Mouse (Mus musculus): ENCODE measurements around the gene Pim1. TPM values are rescaled to one million over a fixed set of nuclear protein-coding genes. Genes with fewer than 3 reads are reported as not detected.

Gene Pim1
- polyA plus RNA-seq, 1 experiment: 76.6 TPM

DNA sequence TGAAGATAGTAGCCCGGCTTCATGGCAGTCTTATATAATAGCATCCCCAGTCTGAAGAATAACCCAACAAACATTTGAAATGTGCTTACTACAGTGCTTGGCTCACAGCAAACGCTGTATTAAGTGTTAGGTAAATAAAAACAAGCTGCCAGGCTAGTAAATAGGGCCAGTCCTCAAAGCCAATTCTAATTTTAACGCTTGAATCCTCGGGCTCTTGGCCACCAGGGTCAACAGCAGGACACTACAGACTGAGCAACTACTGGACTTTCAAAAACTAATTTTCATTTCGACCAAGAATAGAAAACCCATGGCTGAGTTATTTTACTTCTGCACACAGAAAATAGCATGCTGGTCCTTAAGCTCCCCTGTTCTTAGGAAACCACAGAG lies 30.4 kb upstream of the Pim1 start:
- peaks cover 30% of the 10 kb centered on the region for H3K4me1 ChIP-seq (ENCODE audit: control insufficient read depth)
- no peak for TF ChIP-seq TAL1 (IDR thresholded peaks at IDR 0.05; ENCODE audit: low read length)
- no peak for TF ChIP-seq GATA1 (IDR thresholded peaks at IDR 0.05; ENCODE audit: low read length)
- no peak overlapping the region for H3K4me3 ChIP-seq (replicated peaks)
- peaks cover 8% of the 10 kb centered on the region; the same call in 1 of the 2 replicates for H3K9me3 ChIP-seq (ENCODE audit: control insufficient read depth, low read length)
- peaks cover 96% of the 10 kb centered on the region for H3K27me3 ChIP-seq (ENCODE audit: control insufficient read depth)
- H3K36me3 ChIP-seq (ENCODE audit: control insufficient read depth): no peaks in the 10 kb centered on the region

DNA sequence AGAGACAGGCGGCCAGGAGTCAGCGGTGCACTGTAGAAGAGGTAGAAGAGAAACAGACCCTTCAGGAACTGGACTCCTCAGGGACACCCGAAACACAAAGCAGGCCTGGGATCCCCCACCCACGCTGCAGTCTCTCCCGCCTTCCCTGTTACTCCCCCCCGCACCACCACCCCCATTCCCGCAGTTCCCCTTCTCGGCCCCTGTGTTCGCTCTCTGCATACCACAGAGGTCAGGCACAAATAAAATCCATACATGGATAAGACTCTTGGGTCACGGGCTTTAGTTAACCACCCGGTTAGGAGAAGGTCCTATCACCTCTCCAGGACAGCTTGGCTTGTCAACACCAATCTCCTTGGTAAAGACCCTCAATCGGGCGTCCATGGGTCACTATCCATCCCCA lies 26.9 kb upstream of the Pim1 start:
- TF ChIP-seq TAL1 (IDR thresholded peaks at IDR 0.05; ENCODE audit: low read length) (no peak), GATA1 (IDR thresholded peaks at IDR 0.05; ENCODE audit: low read length) (no peak)
- H3K27me3 ChIP-seq (ENCODE audit: control insufficient read depth): peaks cover 99% of the 10 kb centered on the region
- H3K4me1 ChIP-seq (ENCODE audit: control insufficient read depth): peaks cover 26% of the 10 kb centered on the region
- peaks cover 13% of the 10 kb centered on the region; the same call in 1 of the 2 replicates for H3K9me3 ChIP-seq (ENCODE audit: control insufficient read depth, low read length)
- H3K36me3 ChIP-seq (ENCODE audit: control insufficient read depth): no peaks in the 10 kb centered on the region
- no peak overlapping the region for H3K4me3 ChIP-seq (replicated peaks)

DNA sequence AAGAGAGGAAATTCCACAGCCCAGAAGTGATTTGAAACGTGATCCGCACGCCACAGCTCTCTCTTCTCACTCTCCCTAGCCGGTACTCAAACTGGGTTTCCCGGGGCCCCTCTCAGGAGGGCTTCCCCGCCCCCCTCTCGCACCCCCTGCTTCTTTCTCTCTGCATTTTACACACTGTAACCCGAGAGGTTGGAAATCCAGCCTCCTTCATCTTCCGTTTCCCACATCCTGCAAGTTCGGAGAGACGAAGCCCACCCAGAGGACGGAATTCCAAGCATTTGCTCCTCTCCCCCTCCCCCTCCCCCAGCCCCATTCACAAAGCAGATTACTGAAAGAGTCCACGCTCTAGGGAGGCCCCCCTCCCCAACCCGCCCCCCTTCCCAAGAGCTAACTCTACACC lies 26.5 kb upstream of the Pim1 start:
- Histone ChIP-seq H3K4me1 (ENCODE audit: control insufficient read depth) (peaks cover 22% of the 10 kb centered on the region), H3K9me3 (ENCODE audit: control insufficient read depth, low read length) (peaks cover 13% of the 10 kb centered on the region; the same call in 1 of the 2 replicates), H3K36me3 (ENCODE audit: control insufficient read depth) (no peaks in the 10 kb centered on the region), H3K4me3 (replicated peaks) (no peak overlapping the region), H3K27me3 (ENCODE audit: control insufficient read depth) (peaks cover 99% of the 10 kb centered on the region)
- TF ChIP-seq TAL1 (IDR thresholded peaks at IDR 0.05; ENCODE audit: low read length) (no peak), GATA1 (IDR thresholded peaks at IDR 0.05; ENCODE audit: low read length) (no peak)

DNA sequence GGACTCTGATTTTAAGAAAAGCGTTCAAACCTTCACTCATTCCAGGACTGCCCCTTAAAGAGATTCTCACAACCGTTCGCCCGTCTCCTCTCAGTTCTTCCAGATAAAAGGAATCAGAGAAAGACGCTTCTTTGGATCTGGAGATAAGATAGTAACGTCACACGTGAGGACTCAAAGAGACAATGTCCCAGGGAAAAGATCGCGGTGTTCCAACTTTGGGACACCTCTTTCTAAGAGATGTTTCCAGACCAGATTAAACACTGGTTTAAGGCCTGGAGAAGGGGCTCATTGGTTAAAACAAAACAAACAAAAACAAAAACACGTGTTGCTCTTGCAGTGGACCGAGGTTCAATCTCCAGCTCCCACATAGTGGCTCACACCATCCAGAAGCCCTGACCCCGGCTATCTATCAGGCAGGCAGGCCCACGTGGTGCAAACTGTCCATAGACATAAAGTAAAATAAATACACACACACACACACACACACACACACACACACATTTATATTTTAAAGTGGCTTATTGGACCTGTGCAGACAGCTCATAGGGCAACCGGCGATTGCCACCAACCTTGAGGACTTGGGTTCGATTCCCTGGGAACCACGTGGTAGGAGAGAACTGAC lies 25.9 kb upstream of the Pim1 start:
- Histone ChIP-seq H3K4me3 (replicated peaks) (no peak overlapping the region), H3K4me1 (ENCODE audit: control insufficient read depth) (peaks cover 21% of the 10 kb centered on the region), H3K36me3 (ENCODE audit: control insufficient read depth) (no peaks in the 10 kb centered on the region), H3K27me3 (ENCODE audit: control insufficient read depth) (peaks cover 99% of the 10 kb centered on the region), H3K9me3 (ENCODE audit: control insufficient read depth, low read length) (peaks cover 13% of the 10 kb centered on the region; the same call in 1 of the 2 replicates)
- TF ChIP-seq TAL1 (IDR thresholded peaks at IDR 0.05; ENCODE audit: low read length): no peak
- no peak for TF ChIP-seq GATA1 (IDR thresholded peaks at IDR 0.05; ENCODE audit: low read length)

DNA sequence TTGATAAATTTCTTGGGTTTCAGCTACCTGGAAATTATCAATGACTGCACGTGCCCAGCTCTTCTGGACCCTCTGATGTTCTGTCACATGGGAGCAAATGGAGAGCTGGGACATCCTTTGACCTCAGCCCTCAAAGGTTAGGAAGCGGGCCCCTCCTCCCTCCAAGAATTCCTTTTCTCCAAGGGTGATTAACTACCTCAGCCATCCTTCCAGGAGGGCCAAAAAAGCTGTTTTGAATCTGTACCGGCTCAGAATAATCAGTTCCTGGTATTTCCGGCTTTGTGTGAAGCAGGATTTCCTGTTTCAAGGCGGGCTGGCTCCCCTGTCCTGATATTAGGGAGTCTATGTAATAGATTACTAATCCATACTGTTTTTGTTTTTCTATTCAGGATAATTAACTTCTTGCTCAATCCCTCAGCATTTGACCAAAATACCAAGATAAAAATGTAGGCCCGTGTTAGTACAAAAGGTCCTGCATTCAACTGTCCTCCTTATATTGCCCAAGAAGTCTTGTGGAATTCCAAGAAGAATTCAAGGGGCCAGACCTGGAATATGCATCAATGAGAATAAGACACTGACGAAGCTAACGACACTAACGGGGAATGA lies 25.0 kb upstream of the Pim1 start:
- H3K36me3 ChIP-seq (ENCODE audit: control insufficient read depth): no peaks in the 10 kb centered on the region
- no peak overlapping the region for H3K4me3 ChIP-seq (replicated peaks)
- H3K4me1 ChIP-seq (ENCODE audit: control insufficient read depth): peaks cover 30% of the 10 kb centered on the region
- H3K27me3 ChIP-seq (ENCODE audit: control insufficient read depth): peaks cover 99% of the 10 kb centered on the region
- H3K9me3 ChIP-seq (ENCODE audit: control insufficient read depth, low read length): peaks cover 13% of the 10 kb centered on the region; the same call in 1 of the 2 replicates
- TF ChIP-seq GATA1 (IDR thresholded peaks at IDR 0.05; ENCODE audit: low read length) (no peak), TAL1 (IDR thresholded peaks at IDR 0.05; ENCODE audit: low read length) (no peak)

DNA sequence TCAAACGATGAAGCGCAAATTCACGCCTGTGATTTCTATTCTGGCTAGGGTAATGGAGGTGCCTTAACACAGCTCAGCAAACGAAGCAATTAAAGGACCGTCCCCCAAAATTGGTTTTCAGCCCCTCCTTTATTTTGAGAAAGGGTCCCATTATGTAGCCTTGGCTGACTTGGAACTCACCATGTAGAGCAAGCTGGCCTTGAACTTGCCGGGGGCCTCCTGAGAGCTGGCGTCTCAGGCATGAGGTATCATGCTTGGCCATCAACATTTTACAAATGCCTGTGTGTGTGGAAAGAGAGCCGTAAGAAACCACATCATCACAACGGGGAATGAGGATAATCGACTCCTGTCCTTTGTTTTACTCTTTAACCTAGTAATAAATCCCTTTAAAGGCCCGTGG lies 23.5 kb upstream of the Pim1 start:
- Histone ChIP-seq H3K9me3 (ENCODE audit: control insufficient read depth, low read length) (peaks cover 17% of the 10 kb centered on the region), H3K36me3 (ENCODE audit: control insufficient read depth) (no peaks in the 10 kb centered on the region), H3K27me3 (ENCODE audit: control insufficient read depth) (peaks cover 98% of the 10 kb centered on the region), H3K4me1 (ENCODE audit: control insufficient read depth) (peaks cover 34% of the 10 kb centered on the region), H3K4me3 (replicated peaks) (no peak overlapping the region)
- no peak for TF ChIP-seq GATA1 (IDR thresholded peaks at IDR 0.05; ENCODE audit: low read length)
- TF ChIP-seq TAL1 (IDR thresholded peaks at IDR 0.05; ENCODE audit: low read length): no peak

DNA sequence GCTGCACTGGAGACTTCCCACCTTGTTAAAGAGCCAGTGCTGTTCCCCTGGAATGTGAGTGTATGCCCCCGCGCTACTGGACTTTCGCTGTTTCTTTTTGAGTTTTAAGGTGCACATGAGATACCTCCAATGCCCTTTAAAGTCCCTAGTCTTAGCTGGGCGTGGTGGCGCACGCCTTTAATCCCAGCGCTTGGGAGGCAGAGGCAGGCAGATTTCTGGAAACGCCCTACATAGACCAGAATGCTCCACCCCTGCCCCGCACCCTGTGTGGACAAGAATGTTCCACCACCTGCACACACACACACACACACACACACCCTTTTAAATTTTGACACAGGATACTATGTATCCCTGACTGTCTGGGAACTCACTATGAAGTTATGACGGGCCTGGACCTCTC lies 17.1 kb upstream of the Pim1 start:
- Histone ChIP-seq H3K9me3 (ENCODE audit: control insufficient read depth, low read length) (peaks cover 4% of the 10 kb centered on the region), H3K4me3 (replicated peaks) (no peak overlapping the region), H3K36me3 (ENCODE audit: control insufficient read depth) (no peaks in the 10 kb centered on the region), H3K27me3 (ENCODE audit: control insufficient read depth) (peaks cover 62% of the 10 kb centered on the region), H3K4me1 (ENCODE audit: control insufficient read depth) (peaks cover 31% of the 10 kb centered on the region)
- no peak for TF ChIP-seq TAL1 (IDR thresholded peaks at IDR 0.05; ENCODE audit: low read length)
- no peak for TF ChIP-seq GATA1 (IDR thresholded peaks at IDR 0.05; ENCODE audit: low read length)

DNA sequence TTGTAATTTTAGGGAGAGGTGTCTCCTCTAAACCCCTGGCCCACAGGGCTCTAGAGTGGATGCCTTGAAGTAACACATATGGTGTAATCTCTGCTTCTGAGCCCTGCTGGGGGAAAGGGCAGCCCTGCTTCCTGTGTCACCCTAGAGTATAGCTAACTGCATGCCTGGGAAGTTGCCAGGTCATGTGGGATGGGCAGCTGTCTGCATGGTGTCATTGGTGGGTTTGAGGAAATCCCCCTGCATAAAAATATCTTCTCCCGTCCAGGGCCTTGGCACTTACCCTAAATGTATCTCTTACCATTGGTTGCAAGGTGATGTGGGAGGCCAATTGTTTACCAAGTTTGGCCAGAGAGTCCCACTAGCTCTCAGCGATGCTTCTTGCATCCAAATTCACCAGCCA lies 16.5 kb upstream of the Pim1 start:
- TF ChIP-seq TAL1 (IDR thresholded peaks at IDR 0.05; ENCODE audit: low read length) (no peak), GATA1 (IDR thresholded peaks at IDR 0.05; ENCODE audit: low read length) (no peak)
- Histone ChIP-seq H3K4me3 (replicated peaks) (no peak overlapping the region), H3K27me3 (ENCODE audit: control insufficient read depth) (peaks cover 56% of the 10 kb centered on the region), H3K36me3 (ENCODE audit: control insufficient read depth) (no peaks in the 10 kb centered on the region), H3K4me1 (ENCODE audit: control insufficient read depth) (peaks cover 33% of the 10 kb centered on the region), H3K9me3 (ENCODE audit: control insufficient read depth, low read length) (peaks cover 4% of the 10 kb centered on the region)

DNA sequence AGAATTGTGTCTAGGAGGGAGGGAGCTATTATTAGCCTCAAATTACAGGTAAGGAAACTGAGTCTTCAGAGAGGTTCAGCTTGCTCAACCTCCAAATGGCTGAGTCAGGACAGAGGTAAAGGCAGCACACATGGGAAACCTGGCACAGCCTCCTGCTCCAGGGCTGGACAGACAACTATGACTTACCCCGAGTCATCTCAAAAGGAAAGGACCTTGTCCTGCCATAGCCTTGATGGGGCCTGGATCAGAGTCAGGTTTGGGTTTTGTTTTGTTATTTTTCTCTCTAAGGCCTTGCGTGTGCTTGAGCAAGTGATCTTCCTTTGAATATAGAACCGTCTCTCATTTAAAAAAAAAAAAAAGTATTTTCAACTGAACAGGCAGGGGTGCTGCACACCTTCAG lies 15.4 kb upstream of the Pim1 start:
- Histone ChIP-seq H3K4me1 (ENCODE audit: control insufficient read depth) (peaks cover 34% of the 10 kb centered on the region), H3K36me3 (ENCODE audit: control insufficient read depth) (no peaks in the 10 kb centered on the region), H3K4me3 (replicated peaks) (no peak overlapping the region), H3K9me3 (ENCODE audit: control insufficient read depth, low read length) (peaks cover 4% of the 10 kb centered on the region), H3K27me3 (ENCODE audit: control insufficient read depth) (peaks cover 45% of the 10 kb centered on the region)
- TF ChIP-seq TAL1 (IDR thresholded peaks at IDR 0.05; ENCODE audit: low read length) (no peak), GATA1 (IDR thresholded peaks at IDR 0.05; ENCODE audit: low read length) (no peak)

Measured in erythroblast, embryonic 14.5 days (primary cell).